Mouse (Mus musculus) megakaryocyte, embryonic 14.5 days (primary cell): ENCODE measurements around the gene Ccnl2.

Source experiments
- FLI1 ChIP-seq: IDR thresholded peaks from 2 replicates; pipeline ENCODE4 v1.6.1; 2012; ENCODE audit warnings: low read length, inconsistent platforms, mixed read lengths
- GATA1 ChIP-seq: IDR thresholded peaks from 3 replicates; pipeline ENCODE4 v1.6.1; 2012; ENCODE audit warnings: mixed read lengths, low read length, inconsistent platforms, borderline replicate concordance

- no peak for TF ChIP-seq FLI1
- TF ChIP-seq GATA1: no peak
These were observed 11.2 kb downstream of the Ccnl2 start for GRCm38 (mm10) chr4:155823443-155823842.
